Mouse (Mus musculus) c-Kit-positive CD71-positive TER-119-positive erythroid progenitor cells, embryonic 14.5 days (primary cell): ENCODE data around the gene Mettl1.
"Not testable (repeated sequence)": the region's sequence is repeated elsewhere in the genome, so short reads cannot be mapped to it uniquely, and the experiment has no call there.

ENCODE experiments used
- DNase-seq: peaks from one replicate; pipeline ENCODE4 v3.0.0-alpha.2; 2013; ENCODE audit warnings: low spot score

The Mettl1 gene

GRCm38 (mm10) chr10:127068360-127069038, 27.3 kb downstream of the Mettl1 start:
- DNase-seq: no peak

GRCm38 (mm10) chr10:127069281-127070189, 28.3 kb downstream of the Mettl1 start:
- DNase-seq: no peak

- DNase-seq: peak; percentile 93
These were observed 29.2 kb downstream of the Mettl1 start, which contains the start of gene Tspan31 for GRCm38 (mm10) chr10:127070190-127071121. Gene Tspan31, minus strand, starts transcription at chr10:127070264.

GRCm38 (mm10) chr10:127071203-127071602, 30.0 kb downstream of the Mettl1 start:
- no peak for DNase-seq

GRCm38 (mm10) chr10:127072270-127072669, 31.1 kb downstream of the Mettl1 start:
- not testable (repeated sequence) for DNase-seq

GRCm38 (mm10) chr10:127072969-127073368, 31.8 kb downstream of the Mettl1 start:
- DNase-seq: not testable (repeated sequence)

- DNase-seq: no peak
These were observed 32.8 kb downstream of the Mettl1 start for GRCm38 (mm10) chr10:127073981-127074380.

GRCm38 (mm10) chr10:127075080-127075479, 33.9 kb downstream of the Mettl1 start, which contains the start of gene Agap2:
Gene Agap2, plus strand, starts transcription at chr10:127075284.
- no peak for DNase-seq

- no peak for DNase-seq
These were observed 34.4 kb downstream of the Mettl1 start for GRCm38 (mm10) chr10:127075651-127076050.

- no peak for DNase-seq
These were observed 34.9 kb downstream of the Mettl1 start for GRCm38 (mm10) chr10:127076082-127076481.

- no peak for DNase-seq
These were observed 36.3 kb downstream of the Mettl1 start for GRCm38 (mm10) chr10:127077515-127077914.

GRCm38 (mm10) chr10:127078001-127078676, 36.9 kb downstream of the Mettl1 start:
- no peak for DNase-seq

GRCm38 (mm10) chr10:127078677-127079575, 37.7 kb downstream of the Mettl1 start:
- no peak for DNase-seq

- DNase-seq: no peak
These were observed 38.6 kb downstream of the Mettl1 start for GRCm38 (mm10) chr10:127079665-127080391.

GRCm38 (mm10) chr10:127080901-127081780, 39.9 kb downstream of the Mettl1 start:
- DNase-seq: no peak

- DNase-seq: no peak
These were observed 40.9 kb downstream of the Mettl1 start for GRCm38 (mm10) chr10:127081996-127082620.

- no peak for DNase-seq
These were observed 42.2 kb downstream of the Mettl1 start for GRCm38 (mm10) chr10:127083292-127083914.

- DNase-seq: no peak
These were observed 42.7 kb downstream of the Mettl1 start for GRCm38 (mm10) chr10:127083915-127084306.
